Mouse (Mus musculus): ENCODE data around the gene Mfap3. TPM values are rescaled to one million over a fixed set of nuclear protein-coding genes. Genes with fewer than 3 reads are reported as not detected.
A peak's percentile ranks its signal among the peaks of the same experiment; 100 is the strongest.

Gene Mfap3
- polyA plus RNA-seq, 2 experiments = 5.4 to 11.7 TPM

- Histone ChIP-seq H3K27me3 (ENCODE audit: control insufficient read depth, insufficient read depth, low read length) (no peaks in the 10 kb centered on the region), H3K4me2 (ENCODE audit: low read depth) (no peak overlapping the region), H3K9me3 (ENCODE audit: control insufficient read depth, low read length) (no peaks in the 10 kb centered on the region), H3K4me3 (ENCODE audit: insufficient read depth in 1 of 2, low read depth in 2 of 2, low read length in 2 of 2) (no peak overlapping the region), H3K36me3 (replicated peaks; ENCODE audit: control insufficient read depth, insufficient read depth, low read depth) (no peaks in the 10 kb centered on the region), H3K4me1 (replicated peaks; ENCODE audit: control insufficient read depth in 2 of 2, insufficient read depth in 2 of 2, low read length in 1 of 2) (no peaks in the 10 kb centered on the region), H3K27ac (no peak overlapping the region), H3K9ac (replicated peaks) (no peak overlapping the region)
- 37% methylated on average over 6 of the region's 6 CpGs for WGBS (ENCODE audit: insufficient replicate concordance)
- DNase-seq (ENCODE audit: low read depth in 3 of 3, low spot score in 3 of 3) (peak in 1 of 3 experiments; percentile 9), ATAC-seq (ENCODE audit: insufficient read depth) (no peak)
- TF ChIP-seq EP300 (IDR thresholded peaks at IDR 0.05; ENCODE audit: low read depth) (no peak), CTCF (IDR thresholded peaks at IDR 0.05; ENCODE audit: low read depth) (peak; percentile 76)
Measured at GRCm38 (mm10) chr11:57475119-57475518, 43.3 kb upstream of the Mfap3 start.

- DNase-seq (ENCODE audit: low read depth in 3 of 3, low spot score in 3 of 3) = no peak
- Histone ChIP-seq H3K36me3 (replicated peaks; ENCODE audit: control insufficient read depth, insufficient read depth, low read depth) (peaks cover under 1% of the 10 kb centered on the region; the same call in 1 of the 2 replicates), H3K9me3 (ENCODE audit: control insufficient read depth, low read length) (no peaks in the 10 kb centered on the region), H3K4me3 (ENCODE audit: insufficient read depth in 1 of 2, low read depth in 2 of 2, low read length in 2 of 2) (no peak overlapping the region), H3K27me3 (ENCODE audit: control insufficient read depth, insufficient read depth, low read length) (no peaks in the 10 kb centered on the region), H3K9ac (replicated peaks) (no peak overlapping the region), H3K27ac (no peak overlapping the region), H3K4me1 (replicated peaks; ENCODE audit: control insufficient read depth in 2 of 2, insufficient read depth in 2 of 2, low read length in 1 of 2) (no peaks in the 10 kb centered on the region), H3K4me2 (ENCODE audit: low read depth) (no peak overlapping the region)
- WGBS (ENCODE audit: insufficient replicate concordance) = 68% methylated on average over 5 of the region's 5 CpGs
- no peak for TF ChIP-seq EP300 (IDR thresholded peaks at IDR 0.05; ENCODE audit: low read depth)
- TF ChIP-seq CTCF (IDR thresholded peaks at IDR 0.05; ENCODE audit: low read depth) = no peak
- ATAC-seq (ENCODE audit: insufficient read depth) = no peak
Measured at GRCm38 (mm10) chr11:57478077-57478476, 40.4 kb upstream of the Mfap3 start.

- WGBS (ENCODE audit: insufficient replicate concordance) = 67% methylated on average over 5 of the region's 5 CpGs
- DNase-seq (ENCODE audit: low read depth in 3 of 3, low spot score in 3 of 3) = no peak
- Histone ChIP-seq H3K9me3 (ENCODE audit: control insufficient read depth, low read length) (no peaks in the 10 kb centered on the region), H3K36me3 (replicated peaks; ENCODE audit: control insufficient read depth, insufficient read depth, low read depth) (peaks cover 3% of the 10 kb centered on the region), H3K9ac (replicated peaks) (no peak overlapping the region), H3K4me1 (replicated peaks; ENCODE audit: control insufficient read depth in 2 of 2, insufficient read depth in 2 of 2, low read length in 1 of 2) (no peaks in the 10 kb centered on the region), H3K4me3 (ENCODE audit: insufficient read depth in 1 of 2, low read depth in 2 of 2, low read length in 2 of 2) (no peak overlapping the region), H3K4me2 (ENCODE audit: low read depth) (no peak overlapping the region), H3K27ac (no peak overlapping the region), H3K27me3 (ENCODE audit: control insufficient read depth, insufficient read depth, low read length) (no peaks in the 10 kb centered on the region)
- TF ChIP-seq CTCF (IDR thresholded peaks at IDR 0.05; ENCODE audit: low read depth) (no peak), EP300 (IDR thresholded peaks at IDR 0.05; ENCODE audit: low read depth) (no peak)
- no peak for ATAC-seq (ENCODE audit: insufficient read depth)
Measured at GRCm38 (mm10) chr11:57488436-57488835, 30.0 kb upstream of the Mfap3 start.

GRCm38 (mm10) chr11:57496462-57497039, 21.9 kb upstream of the Mfap3 start:
- Histone ChIP-seq H3K27me3 (ENCODE audit: control insufficient read depth, insufficient read depth, low read length) (no peaks in the 10 kb centered on the region), H3K27ac (no peak overlapping the region), H3K9ac (replicated peaks) (no peak overlapping the region), H3K4me1 (replicated peaks; ENCODE audit: control insufficient read depth in 2 of 2, insufficient read depth in 2 of 2, low read length in 1 of 2) (0 out of 4 replicates have a peak, but pooled peaks cover 0 to 1% of the 10 kb centered on the region in 2 experiments), H3K9me3 (ENCODE audit: control insufficient read depth, low read length) (no peaks in the 10 kb centered on the region), H3K36me3 (replicated peaks; ENCODE audit: control insufficient read depth, insufficient read depth, low read depth) (peaks cover 9% of the 10 kb centered on the region; the same call in 1 of the 2 replicates), H3K4me2 (ENCODE audit: low read depth) (no peak overlapping the region), H3K4me3 (ENCODE audit: insufficient read depth in 1 of 2, low read depth in 2 of 2, low read length in 2 of 2) (no peak overlapping the region)
- TF ChIP-seq EP300 (IDR thresholded peaks at IDR 0.05; ENCODE audit: low read depth) = no peak
- TF ChIP-seq CTCF (IDR thresholded peaks at IDR 0.05; ENCODE audit: low read depth) = no peak
- no peak for ATAC-seq (ENCODE audit: insufficient read depth)
- no peak for DNase-seq (ENCODE audit: low read depth in 3 of 3, low spot score in 3 of 3)
- 68% methylated on average over 3 of the region's 3 CpGs for WGBS (ENCODE audit: insufficient replicate concordance)

GRCm38 (mm10) chr11:57497701-57498100, 20.8 kb upstream of the Mfap3 start:
- 74% methylated on average over 3 of the region's 3 CpGs for WGBS (ENCODE audit: insufficient replicate concordance)
- 0 out of 4 replicates have a peak, but pooled peaks cover 0 to 4% of the 10 kb centered on the region in 2 experiments for H3K4me1 ChIP-seq (replicated peaks; ENCODE audit: control insufficient read depth in 2 of 2, insufficient read depth in 2 of 2, low read length in 1 of 2)
- DNase-seq (ENCODE audit: low read depth in 3 of 3, low spot score in 3 of 3) = no peak
- no peaks in the 10 kb centered on the region for H3K9me3 ChIP-seq (ENCODE audit: control insufficient read depth, low read length)
- H3K27me3 ChIP-seq (ENCODE audit: control insufficient read depth, insufficient read depth, low read length) = no peaks in the 10 kb centered on the region
- no peak overlapping the region for H3K4me2 ChIP-seq (ENCODE audit: low read depth)
- H3K36me3 ChIP-seq (replicated peaks; ENCODE audit: control insufficient read depth, insufficient read depth, low read depth) = peaks cover 9% of the 10 kb centered on the region; the same call in 1 of the 2 replicates
- no peak overlapping the region for H3K9ac ChIP-seq (replicated peaks)
- ATAC-seq (ENCODE audit: insufficient read depth) = no peak
- no peak overlapping the region for H3K27ac ChIP-seq
- TF ChIP-seq EP300 (IDR thresholded peaks at IDR 0.05; ENCODE audit: low read depth) (no peak), CTCF (IDR thresholded peaks at IDR 0.05; ENCODE audit: low read depth) (no peak)
- no peak overlapping the region for H3K4me3 ChIP-seq (ENCODE audit: insufficient read depth in 1 of 2, low read depth in 2 of 2, low read length in 2 of 2)

All from liver, embryonic 14.5 days (tissue).